Mouse (Mus musculus) midbrain, embryonic 16.5 days (tissue): ENCODE results near the gene Uvrag. TPM values are rescaled to one million over a fixed set of nuclear protein-coding genes. Genes with fewer than 3 reads are reported as not detected.
"Not testable (repeated sequence)": the region's sequence is repeated elsewhere in the genome, so short reads cannot be mapped to it uniquely, and the experiment has no call there.

Source experiments
- ATAC-seq: fragments of 200-750 bp; cut with Nextera tagmentation; 2 replicates; pipeline ENCODE4 v1.8.0; 2017; ENCODE audit warnings: moderate TSS enrichment
- H3K27ac ChIP-seq: fragments of 300-500 bp; sonication (generic); 2 replicates; pipeline ENCODE4 v1.5.1; 2014; ENCODE audit warnings: mild to moderate bottlenecking, low read length, mixed read lengths
- H3K27me3 ChIP-seq: fragments of 300-500 bp; sonication (generic); 2 replicates; pipeline ENCODE4 v1.6.1; 2014; ENCODE audit warnings: low read depth, low read length, mixed read lengths; ENCODE audit not compliant: control insufficient read depth, insufficient read depth
- H3K36me3 ChIP-seq: fragments of 300-500 bp; sonication (generic); 2 replicates; pipeline ENCODE4 v1.6.1; 2014; ENCODE audit warnings: mild to moderate bottlenecking, low read length, moderate library complexity, mixed read lengths; ENCODE audit not compliant: control insufficient read depth, insufficient read depth
- H3K4me1 ChIP-seq: fragments of 300-500 bp; sonication (generic); 2 replicates; pipeline ENCODE4 v1.6.1; 2014; ENCODE audit warnings: mild to moderate bottlenecking, low read length, mixed read lengths; ENCODE audit not compliant: control insufficient read depth, insufficient read depth
- H3K4me2 ChIP-seq: fragments of 300-500 bp; sonication (generic); 2 replicates; pipeline ENCODE4 v1.6.1; 2014; ENCODE audit warnings: mild to moderate bottlenecking, low read length, mixed read lengths
- H3K4me3 ChIP-seq: fragments of 300-500 bp; sonication (generic); 2 replicates; pipeline ENCODE4 v1.5.1; 2014; ENCODE audit warnings: low read depth, mild to moderate bottlenecking, low read length, moderate library complexity, mixed read lengths
- H3K9ac ChIP-seq: fragments of 300-500 bp; sonication (generic); 2 replicates; pipeline ENCODE4 v1.6.1; 2014; ENCODE audit warnings: low read depth, low read length, mixed read lengths
- H3K9me3 ChIP-seq: fragments of 300-500 bp; sonication (generic); replicated peaks from 2 replicates; pipeline ENCODE4 v1.6.1; 2014; ENCODE audit warnings: mild to moderate bottlenecking, low read length, mixed read lengths; ENCODE audit not compliant: control insufficient read depth, poor library complexity, severe bottlenecking
- WGBS: fragments of 180-500 bp; shearing (Covaris S2); extraction: QIAGEN DNeasy Blood & Tissue Kit; methylation state at CpG from one replicate; pipeline ENCODE4 v1.1.7; 2014; 5-methylcytosine and 5-hydroxymethylcytosine counted together
- polyA plus RNA-seq: library from polyadenylated mRNA; unstranded; fragments of >200 nt; fragmentation: Nextera tagmentation; extraction: Ambion mirVana; gene quantifications from 2 replicates; pipeline ENCODE4 v1.2.1, GENCODE M21; 2015

The Uvrag gene
- polyA plus RNA-seq, 1 experiment from 2014 or later: 16.0 TPM

DNA sequence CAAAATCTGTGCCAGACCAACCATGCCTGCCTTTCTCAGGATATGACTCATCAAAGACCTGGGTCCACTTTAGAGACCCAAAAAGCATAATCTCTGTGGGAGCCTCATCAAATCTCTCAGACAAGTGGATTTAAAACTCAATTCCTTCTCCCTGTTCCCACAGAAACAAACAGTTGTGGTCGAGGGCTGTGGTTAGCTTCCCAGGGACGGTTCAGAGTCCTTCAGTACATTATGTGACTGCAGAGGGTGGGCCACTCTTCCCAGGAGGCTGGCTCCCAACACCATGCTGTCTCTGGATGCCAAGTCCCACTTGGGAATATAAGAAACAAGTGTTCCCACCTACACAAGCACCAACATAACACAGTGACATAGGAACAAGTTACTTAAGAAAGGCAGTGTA lies 75.0 kb downstream of the Uvrag start:
- Histone ChIP-seq H3K4me1 (0 out of 2 replicates have a peak, but pooled peaks cover 2% of the 10 kb centered on the region), H3K9ac (no peak overlapping the region), H3K9me3 (no peaks in the 10 kb centered on the region), H3K27ac (no peak overlapping the region), H3K4me2 (no peak overlapping the region), H3K4me3 (no peak overlapping the region), H3K27me3 (no peaks in the 10 kb centered on the region), H3K36me3 (no peaks in the 10 kb centered on the region)
- WGBS: 4% methylated on average over 2 of the region's 2 CpGs
- no peak for ATAC-seq

DNA sequence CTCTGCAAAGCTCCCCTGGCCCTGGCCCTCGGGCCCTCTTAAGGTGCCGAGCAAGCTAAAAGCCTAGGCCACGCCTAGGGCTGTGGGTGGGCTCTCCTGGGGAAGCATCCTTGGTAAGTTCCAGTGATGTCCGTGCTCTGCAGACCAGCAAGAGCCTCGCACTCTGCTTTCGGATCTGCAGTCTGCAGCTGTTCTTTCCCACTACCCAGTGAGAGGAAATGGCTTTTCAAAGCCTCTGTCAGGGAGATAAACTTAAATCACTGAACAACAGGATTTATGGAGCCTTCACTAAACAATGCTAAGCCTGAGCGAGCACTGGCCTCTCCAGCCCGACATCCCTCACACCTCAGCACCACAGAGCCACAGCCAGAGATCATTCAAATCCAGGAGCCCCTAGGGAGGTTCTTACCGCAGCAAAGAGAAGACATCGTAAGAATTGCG lies 75.5 kb downstream of the Uvrag start:
- Histone ChIP-seq H3K4me1 (0 out of 2 replicates have a peak, but pooled peaks cover 2% of the 10 kb centered on the region), H3K36me3 (no peaks in the 10 kb centered on the region), H3K9me3 (no peaks in the 10 kb centered on the region), H3K4me2 (no peak overlapping the region), H3K9ac (no peak overlapping the region), H3K27ac (no peak overlapping the region), H3K4me3 (no peak overlapping the region), H3K27me3 (no peaks in the 10 kb centered on the region)
- 7% methylated on average over 11 of the region's 11 CpGs for WGBS
- ATAC-seq: no peak

DNA sequence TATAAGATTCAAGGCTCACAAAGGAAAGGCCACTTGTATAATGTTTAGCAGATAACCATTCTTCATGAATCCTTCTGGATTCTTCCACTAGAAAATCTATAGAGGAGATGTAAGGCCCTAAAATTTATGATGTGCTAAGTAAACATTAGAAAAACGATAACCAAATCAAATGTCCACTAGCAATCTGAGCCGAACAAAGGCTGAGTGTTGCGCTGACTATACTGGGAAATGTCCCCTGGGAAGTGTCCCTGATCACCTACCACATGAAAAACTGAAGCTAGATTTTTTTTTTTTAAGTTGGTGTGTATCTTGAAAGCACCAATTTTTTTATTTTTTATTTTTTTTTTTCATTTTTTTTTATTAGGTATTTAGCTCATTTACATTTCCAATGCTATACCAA lies 76.1 kb downstream of the Uvrag start:
- H3K27me3 ChIP-seq: no peaks in the 10 kb centered on the region
- H3K4me1 ChIP-seq: 0 out of 2 replicates have a peak, but pooled peaks cover 2% of the 10 kb centered on the region
- H3K27ac ChIP-seq: no peak overlapping the region
- no peaks in the 10 kb centered on the region for H3K9me3 ChIP-seq
- 83% methylated on average over 3 of the region's 3 CpGs for WGBS
- no peak overlapping the region for H3K4me2 ChIP-seq
- ATAC-seq: no peak
- H3K9ac ChIP-seq: no peak overlapping the region
- H3K36me3 ChIP-seq: no peaks in the 10 kb centered on the region
- H3K4me3 ChIP-seq: no peak overlapping the region

DNA sequence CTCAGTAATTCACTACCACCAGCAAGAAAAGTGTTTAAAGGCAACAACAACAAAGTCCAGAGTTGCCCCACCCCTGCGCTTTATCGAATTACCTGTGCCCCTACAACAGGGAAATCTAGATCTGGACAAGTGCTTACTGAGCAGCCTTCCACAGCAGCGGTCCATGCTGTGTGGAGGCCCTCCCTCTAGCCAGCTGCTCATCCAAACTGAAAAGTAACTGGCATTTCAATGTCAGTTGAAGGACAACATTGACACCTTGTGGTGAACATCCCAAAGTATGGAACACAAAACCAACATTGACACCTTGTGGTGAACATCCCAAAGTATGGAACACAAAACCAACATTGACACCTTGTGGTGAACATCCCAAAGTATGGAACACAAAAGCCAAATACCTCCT lies 78.7 kb downstream of the Uvrag start:
- not testable (repeated sequence) for H3K4me3 ChIP-seq, H3K27ac ChIP-seq, H3K36me3 ChIP-seq, H3K9ac ChIP-seq, H3K4me1 ChIP-seq, H3K27me3 ChIP-seq, H3K4me2 ChIP-seq, H3K9me3 ChIP-seq
- WGBS: 85% methylated on average over 3 of the region's 3 CpGs
- peak; percentile 76 for ATAC-seq

DNA sequence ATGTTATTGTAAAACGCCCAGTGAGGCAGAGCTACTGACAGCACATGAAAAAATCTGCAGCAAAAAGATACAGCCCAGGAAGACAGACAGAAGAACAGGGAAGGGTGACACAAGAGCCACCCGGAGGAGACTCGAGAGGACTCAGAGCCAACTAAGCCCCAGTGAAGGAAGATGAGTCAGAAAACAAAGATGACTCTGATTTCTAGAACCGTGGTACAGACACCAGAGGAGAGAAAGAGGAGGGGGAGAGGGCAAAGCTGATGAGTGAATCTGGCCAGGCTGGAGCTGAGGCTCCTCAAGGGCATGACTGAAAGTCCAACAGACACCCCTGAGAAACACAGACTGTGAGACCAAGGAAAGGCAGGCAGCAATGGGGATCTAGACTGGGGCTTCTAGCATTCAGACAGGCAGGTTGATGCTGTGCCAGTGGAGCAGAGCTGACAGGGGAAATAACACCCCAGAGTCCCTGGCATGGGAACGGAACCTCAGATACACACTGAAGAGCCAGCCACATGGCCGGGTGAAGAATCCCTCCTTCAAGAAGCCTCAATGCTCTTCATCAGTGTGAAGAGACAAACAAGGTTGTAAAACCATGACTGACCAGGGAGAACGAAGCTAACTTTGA lies 79.8 kb downstream of the Uvrag start:
- H3K9ac ChIP-seq: no peak overlapping the region
- H3K27ac ChIP-seq: no peak overlapping the region
- no peak overlapping the region for H3K4me2 ChIP-seq
- no peaks in the 10 kb centered on the region for H3K27me3 ChIP-seq
- no peaks in the 10 kb centered on the region for H3K36me3 ChIP-seq
- no peak for ATAC-seq
- no peaks in the 10 kb centered on the region for H3K9me3 ChIP-seq
- H3K4me1 ChIP-seq: 0 out of 2 replicates have a peak, but pooled peaks cover 2% of the 10 kb centered on the region
- H3K4me3 ChIP-seq: no peak overlapping the region
- WGBS: 77% methylated on average over 7 of the region's 7 CpGs

DNA sequence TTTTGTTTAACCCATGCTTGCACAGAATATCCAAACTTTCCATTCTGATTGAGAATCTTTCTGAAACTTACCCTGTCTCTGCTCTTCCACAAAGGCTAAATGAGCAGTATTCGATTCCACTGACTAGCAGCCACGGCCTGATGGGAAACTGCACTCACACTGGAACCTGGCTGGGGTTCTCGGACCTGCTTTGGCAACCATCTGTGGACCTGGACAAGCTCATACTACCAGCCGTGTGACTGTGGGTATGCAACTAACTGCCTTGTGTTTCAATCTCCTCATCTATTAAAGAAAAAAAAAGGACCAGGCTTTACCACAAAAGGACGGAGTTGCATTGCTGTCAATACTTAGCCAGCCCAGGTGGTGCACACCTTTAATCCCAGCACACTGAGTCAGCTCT lies 80.5 kb downstream of the Uvrag start:
- WGBS: 90% methylated on average over 5 of the region's 5 CpGs
- Histone ChIP-seq H3K9ac (no peak overlapping the region), H3K4me2 (no peak overlapping the region), H3K27ac (no peak overlapping the region), H3K36me3 (no peaks in the 10 kb centered on the region), H3K4me1 (0 out of 2 replicates have a peak, but pooled peaks cover 2% of the 10 kb centered on the region), H3K27me3 (no peaks in the 10 kb centered on the region), H3K4me3 (no peak overlapping the region), H3K9me3 (no peaks in the 10 kb centered on the region)
- no peak for ATAC-seq

DNA sequence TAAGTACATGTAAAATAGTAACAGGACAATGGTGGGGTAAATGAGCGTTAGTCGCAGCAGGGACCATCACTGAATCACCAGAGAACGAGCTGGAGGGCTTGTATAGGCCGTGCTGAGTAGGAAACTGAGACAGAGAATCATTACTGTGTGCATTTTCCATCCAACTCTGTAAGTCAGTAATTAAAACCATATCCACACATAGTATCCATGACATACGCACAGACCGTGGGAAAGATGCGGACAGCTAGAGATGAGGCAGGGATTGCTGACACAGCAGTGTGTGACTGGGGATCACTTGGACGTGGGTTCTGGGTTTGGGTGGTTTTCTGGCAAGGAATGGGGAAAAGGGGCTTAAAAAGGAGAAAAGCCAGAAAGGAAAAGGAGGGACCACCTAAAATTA lies 81.0 kb downstream of the Uvrag start:
- no peak overlapping the region for H3K27ac ChIP-seq
- no peak overlapping the region for H3K4me3 ChIP-seq
- H3K4me2 ChIP-seq: no peak overlapping the region
- no peak for ATAC-seq
- H3K9me3 ChIP-seq: no peaks in the 10 kb centered on the region
- H3K4me1 ChIP-seq: no peaks in the 10 kb centered on the region
- 90% methylated on average over 8 of the region's 8 CpGs for WGBS
- no peaks in the 10 kb centered on the region for H3K36me3 ChIP-seq
- no peak overlapping the region for H3K9ac ChIP-seq
- no peaks in the 10 kb centered on the region for H3K27me3 ChIP-seq

DNA sequence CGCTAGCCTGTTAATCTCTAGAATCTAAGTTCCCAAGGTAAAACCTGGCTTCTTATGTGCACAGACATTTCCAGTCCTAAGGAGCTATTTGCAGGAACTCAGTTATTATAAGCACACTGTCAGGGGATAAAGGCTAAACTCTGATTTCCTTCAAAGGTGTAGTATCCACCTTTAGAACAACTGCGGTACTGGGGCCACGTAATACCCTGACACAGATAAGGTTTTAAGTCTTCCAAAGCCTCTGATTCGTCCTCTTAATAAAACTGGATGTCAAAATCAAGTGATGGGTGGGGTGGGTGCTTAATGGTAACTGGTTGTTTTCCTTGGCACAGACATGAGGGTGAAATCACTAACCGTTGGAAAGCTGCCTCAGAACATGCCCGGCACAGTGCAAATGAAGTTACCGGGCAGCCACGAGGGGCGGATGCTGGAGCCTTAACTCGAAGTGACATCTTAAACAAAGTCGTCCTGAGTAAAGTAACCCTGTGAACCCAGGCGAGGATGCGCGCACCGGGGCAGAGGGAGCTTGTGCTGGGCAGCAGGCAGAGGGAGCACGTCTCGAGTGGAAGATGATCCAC lies 83.8 kb downstream of the Uvrag start:
- Histone ChIP-seq H3K36me3 (no peaks in the 10 kb centered on the region), H3K27me3 (no peaks in the 10 kb centered on the region), H3K9me3 (0 out of 2 replicates have a peak, but pooled peaks cover 4% of the 10 kb centered on the region), H3K4me3 (no peak overlapping the region), H3K4me1 (no peaks in the 10 kb centered on the region), H3K9ac (no peak overlapping the region), H3K4me2 (no peak overlapping the region), H3K27ac (no peak overlapping the region)
- no peak for ATAC-seq
- 83% methylated on average over 17 of the region's 17 CpGs for WGBS

DNA sequence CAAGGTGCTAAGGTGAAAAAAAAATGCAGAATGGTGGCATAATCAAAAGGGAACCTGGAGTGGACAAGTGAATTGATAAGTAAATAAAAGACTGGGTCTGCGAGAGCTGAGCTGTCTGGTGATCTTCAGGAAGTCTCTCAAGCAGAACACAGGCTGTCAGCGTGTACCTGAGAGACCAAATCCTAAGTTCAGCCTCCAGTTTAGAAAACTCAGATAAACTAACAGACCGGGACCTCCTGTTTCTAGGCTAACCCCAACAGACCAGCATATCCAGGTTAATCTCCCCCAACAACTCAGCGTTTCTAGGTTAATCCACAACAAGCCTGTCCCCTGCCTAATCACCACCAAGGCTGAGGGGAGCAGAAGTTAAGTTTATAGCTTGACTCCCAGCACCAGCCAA lies 87.3 kb downstream of the Uvrag start:
- Histone ChIP-seq H3K4me3 (no peak overlapping the region), H3K27me3 (no peaks in the 10 kb centered on the region), H3K4me1 (no peaks in the 10 kb centered on the region), H3K9ac (no peak overlapping the region), H3K27ac (no peak overlapping the region), H3K36me3 (no peaks in the 10 kb centered on the region), H3K9me3 (0 out of 2 replicates have a peak, but pooled peaks cover 4% of the 10 kb centered on the region), H3K4me2 (no peak overlapping the region)
- no peak for ATAC-seq
- 72% methylated on average over 4 of the region's 4 CpGs for WGBS
